Mouse (Mus musculus) bone marrow macrophage, adult 2 months (primary cell): Measurements from ENCODE around the gene Mep1a.
A peak's percentile ranks its signal among the peaks of the same experiment; 100 is the strongest.

Experiments
- CTCF ChIP-seq: IDR thresholded peaks from 2 replicates; pipeline ENCODE4 v1.5.1; 2012; ENCODE audit warnings: low read depth, mild to moderate bottlenecking, low read length, moderate library complexity
- POLR2A ChIP-seq: IDR thresholded peaks from 2 replicates; pipeline ENCODE4 v1.6.1; 2012; ENCODE audit warnings: mild to moderate bottlenecking, low read depth, low read length, borderline replicate concordance

GRCm38 (mm10) chr17:43458598-43458997 is 44.0 kb downstream of the Mep1a start:
- TF ChIP-seq CTCF = peak; percentile 55
- no peak for TF ChIP-seq POLR2A
